Comparison of ENCODE assay signal across 21 mouse cellular contexts in genomic region chr11:43463204-43463603, GRCm38 (mm10). TPM values are rescaled to one million over a fixed set of nuclear protein-coding genes. Genes with fewer than 3 reads are reported as not detected.
"Had no signal": no experiment of that assay in that cellular context is flagged by ENCODE, and none has a peak within 500 bp of the region (broad histone marks: within the 10 kb centered on the region; RNA-seq: fewer than 3 reads in every experiment).

No protein-coding gene starts in this region.

- H3K4me2 ChIP-seq: lung, embryonic 14.5 days; midbrain, embryonic 12.5 days; neural tube, embryonic 13.5 days; neural tube, embryonic 15.5 days had no signal

- H3K36me3 ChIP-seq: midbrain, embryonic 10.5 days; midbrain, embryonic 12.5 days; neural tube, embryonic 13.5 days; neural tube, embryonic 15.5 days had no signal

- H3K9me3 ChIP-seq: midbrain, embryonic 10.5 days; midbrain, embryonic 12.5 days; neural tube, embryonic 13.5 days; neural tube, embryonic 15.5 days had no signal

- H3K27me3 ChIP-seq: midbrain, embryonic 12.5 days; neural tube, embryonic 13.5 days; neural tube, embryonic 15.5 days had no signal

- H3K4me3 ChIP-seq: midbrain, embryonic 10.5 days; midbrain, embryonic 12.5 days; myocyte; neural tube, embryonic 13.5 days; neural tube, embryonic 15.5 days had no signal

- ATAC-seq: midbrain, embryonic 16.5 days had no signal

- H3K27ac ChIP-seq: midbrain, embryonic 10.5 days; midbrain, embryonic 12.5 days; neural tube, embryonic 13.5 days; neural tube, embryonic 15.5 days had no signal

- DNase-seq: lung, adult 18-20 months; lung, embryonic 14.5 days; lung, postnatal 10 days; lung, postnatal 4 days; midbrain, embryonic 14.5 days; retina, postnatal 1 day; right cerebral cortex, adult 18-20 months; right cerebral cortex, postnatal 25 days; right cerebral cortex, postnatal 4 days; spleen, adult 18-20 months; thymus, adult 2 months; thymus, postnatal 25 days; thymus, postnatal 4 days had no signal

- H3K4me1 ChIP-seq: midbrain, embryonic 10.5 days; midbrain, embryonic 12.5 days; neural tube, embryonic 13.5 days; neural tube, embryonic 15.5 days had no signal

- H3K9ac ChIP-seq: lung, embryonic 14.5 days; midbrain, embryonic 12.5 days; neural tube, embryonic 13.5 days; neural tube, embryonic 15.5 days had no signal

RNA-seq across cellular contexts. Expression of gene C1qtnf2, which starts 10.9 kb away (rescaled TPM):
- total RNA-seq: megakaryocyte, adult 5-6 weeks; megakaryocyte-erythroid progenitor cell, adult 5-6 weeks had no signal
- polyA plus RNA-seq: myocyte had no signal
